Mouse (Mus musculus) liver (tissue): Measurements from ENCODE around the gene Pacsin1.

Experiments
- DNase-seq: peaks from one replicate; pipeline ENCODE4 v3.0.0-alpha.2; 2020; ENCODE audit warnings: mixed read lengths

Gene Pacsin1

GRCm38 (mm10) chr17:27678924-27679813 is 23.9 kb downstream of the Pacsin1 start:
- DNase-seq, result no peak

- peak; percentile 51 for DNase-seq
Measured at GRCm38 (mm10) chr17:27684886-27685549, 29.7 kb downstream of the Pacsin1 start.

DNA sequence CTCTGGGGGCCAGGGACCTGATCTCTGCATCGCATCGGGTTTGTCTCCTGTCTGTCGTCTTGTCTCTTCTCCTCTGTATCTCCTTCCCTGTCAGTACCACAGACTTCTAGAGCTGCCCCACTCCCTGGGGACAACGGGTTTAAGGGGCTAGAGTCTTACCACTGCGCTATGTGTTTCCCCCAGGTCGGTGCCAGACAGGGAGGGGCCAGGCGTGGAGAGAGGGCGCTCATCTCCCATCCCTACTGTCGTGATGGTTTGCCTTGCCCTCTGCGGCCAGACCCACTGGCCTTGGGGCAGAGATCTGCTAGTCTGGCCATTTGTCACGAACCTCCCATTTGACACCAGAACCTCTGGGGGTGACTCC is 30.2 kb downstream of the Pacsin1 start:
- DNase-seq, result no peak

GRCm38 (mm10) chr17:27686395-27686794 is 31.1 kb downstream of the Pacsin1 start:
- DNase-seq, result no peak

GRCm38 (mm10) chr17:27690993-27691693 is 35.8 kb downstream of the Pacsin1 start:
- DNase-seq, result no peak

- no peak for DNase-seq
Measured at GRCm38 (mm10) chr17:27699641-27700244, 44.4 kb downstream of the Pacsin1 start.

DNA sequence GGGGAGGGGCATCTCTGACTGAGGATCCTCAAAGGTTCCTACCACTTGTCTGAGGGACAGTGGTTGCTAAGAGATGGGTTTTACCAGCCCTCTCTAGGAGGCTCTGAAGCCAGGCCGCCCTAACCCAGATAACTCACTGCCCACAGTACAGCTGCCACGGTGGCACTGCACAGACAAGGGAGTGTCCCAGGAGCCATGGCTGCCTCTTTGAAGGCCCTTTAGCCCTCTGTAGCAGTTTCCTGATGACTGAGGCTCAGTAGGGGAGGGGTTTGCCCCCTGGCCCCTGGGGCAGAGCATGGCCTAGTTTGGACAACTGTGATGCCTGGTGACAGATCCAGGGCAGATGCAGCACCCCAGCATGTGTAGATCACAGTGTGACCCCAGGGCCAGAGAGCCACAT is 45.5 kb downstream of the Pacsin1 start:
- DNase-seq, result no peak

DNA sequence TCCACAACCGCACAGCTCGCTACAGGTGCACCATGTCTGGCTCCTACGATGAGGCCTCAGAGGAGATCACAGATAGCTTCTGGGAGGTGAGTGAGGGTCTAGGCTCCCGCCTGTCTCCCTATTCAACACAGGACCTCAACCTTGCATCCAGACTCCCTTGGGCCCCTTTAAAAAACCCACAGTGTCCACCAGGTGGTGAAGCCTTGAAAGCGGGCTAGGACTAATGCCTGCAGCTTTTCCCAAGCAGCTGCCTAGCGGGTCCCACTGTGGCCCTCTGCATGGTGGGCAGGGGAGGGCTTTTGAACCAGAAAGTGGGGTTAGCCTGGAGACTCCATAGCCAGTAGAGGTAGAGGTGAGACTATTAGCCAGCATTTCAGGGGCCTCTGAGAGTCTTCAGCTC is 46.5 kb downstream of the Pacsin1 start:
- no peak for DNase-seq

DNA sequence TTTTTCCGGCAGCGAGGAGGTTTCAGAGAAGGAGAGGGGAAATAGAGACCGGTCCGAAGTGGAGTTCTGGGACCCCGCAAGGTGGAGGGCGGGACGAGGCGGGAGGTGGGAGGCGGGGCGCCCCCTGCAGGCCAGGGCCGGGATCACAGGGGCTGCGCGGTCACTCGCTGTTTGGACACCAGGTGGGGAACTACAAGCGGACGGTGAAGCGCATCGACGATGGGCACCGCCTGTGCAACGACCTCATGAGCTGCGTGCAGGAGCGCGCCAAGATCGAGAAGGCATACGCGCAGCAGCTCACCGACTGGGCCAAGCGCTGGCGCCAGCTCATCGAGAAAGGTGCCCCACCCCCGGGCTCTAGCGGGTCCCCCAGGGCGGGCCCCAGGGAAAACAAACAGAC is 47.2 kb downstream of the Pacsin1 start:
- DNase-seq, result peak; percentile 57

DNA sequence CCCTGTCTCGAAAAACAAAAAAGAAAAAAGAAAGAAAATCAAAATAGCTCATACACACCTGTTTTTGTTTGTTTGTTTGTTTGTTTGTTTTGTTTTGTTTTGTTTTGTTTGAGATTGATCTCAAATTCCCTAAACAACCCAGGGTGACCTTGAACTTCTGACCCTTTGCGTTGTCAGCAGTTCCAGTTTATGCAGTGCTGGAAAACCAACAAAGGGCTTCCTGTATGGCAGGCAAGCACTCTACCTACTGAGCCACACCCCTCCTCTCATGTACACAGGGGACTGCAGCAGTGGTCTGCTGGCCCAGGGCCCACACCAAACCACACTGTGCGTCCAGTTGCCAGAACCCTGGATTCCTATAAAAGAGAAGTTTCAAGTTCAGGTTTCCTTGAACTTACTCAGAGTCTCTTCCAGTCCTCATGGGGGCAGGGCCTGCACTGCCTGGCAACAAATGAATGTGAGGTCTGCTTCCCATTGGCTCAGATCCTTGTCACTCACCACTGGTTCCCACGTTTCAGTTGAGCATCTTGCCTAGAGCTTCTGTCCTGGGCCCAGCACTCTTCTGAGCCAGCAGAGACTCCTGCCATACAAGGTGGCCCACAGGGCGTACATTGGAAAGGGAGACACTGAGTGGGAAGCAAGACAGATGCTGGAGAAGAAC is 48.8 kb downstream of the Pacsin1 start:
- DNase-seq, result no peak

GRCm38 (mm10) chr17:27705661-27706060 is 50.4 kb downstream of the Pacsin1 start:
- DNase-seq, result peak; percentile 32

DNA sequence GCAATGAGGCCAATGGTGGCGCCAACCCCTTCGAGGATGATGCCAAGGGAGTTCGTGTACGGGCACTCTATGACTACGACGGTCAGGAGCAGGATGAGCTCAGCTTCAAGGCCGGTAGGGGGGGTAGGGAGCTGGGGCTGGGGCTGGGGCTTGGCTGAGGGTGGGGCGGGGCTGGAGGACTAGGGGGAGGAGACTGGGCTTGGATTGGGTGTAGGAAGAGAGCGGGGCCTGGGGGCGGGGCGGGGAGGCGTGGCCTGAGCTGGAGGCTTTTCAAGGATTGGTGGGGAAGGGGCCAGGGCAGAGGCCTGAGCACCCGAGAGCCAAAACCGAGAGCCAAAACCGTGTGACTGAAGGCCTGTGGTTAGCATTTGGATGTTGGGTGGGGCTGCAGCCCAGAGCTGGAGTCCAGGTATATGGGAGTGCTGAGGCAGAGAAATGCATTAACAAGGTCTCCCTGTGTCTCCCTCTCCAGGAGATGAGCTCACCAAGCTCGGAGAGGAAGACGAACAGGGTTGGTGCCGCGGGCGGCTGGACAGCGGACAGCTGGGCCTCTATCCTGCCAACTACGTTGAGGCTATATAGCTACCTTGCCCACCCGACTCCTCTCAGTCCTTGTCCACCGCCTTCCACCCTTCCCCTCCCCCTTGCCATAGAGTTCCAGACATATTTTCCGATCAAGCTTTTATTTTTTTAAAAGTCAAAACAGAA is 52.8 kb downstream of the Pacsin1 start:
- DNase-seq, result peak; percentile 91

DNA sequence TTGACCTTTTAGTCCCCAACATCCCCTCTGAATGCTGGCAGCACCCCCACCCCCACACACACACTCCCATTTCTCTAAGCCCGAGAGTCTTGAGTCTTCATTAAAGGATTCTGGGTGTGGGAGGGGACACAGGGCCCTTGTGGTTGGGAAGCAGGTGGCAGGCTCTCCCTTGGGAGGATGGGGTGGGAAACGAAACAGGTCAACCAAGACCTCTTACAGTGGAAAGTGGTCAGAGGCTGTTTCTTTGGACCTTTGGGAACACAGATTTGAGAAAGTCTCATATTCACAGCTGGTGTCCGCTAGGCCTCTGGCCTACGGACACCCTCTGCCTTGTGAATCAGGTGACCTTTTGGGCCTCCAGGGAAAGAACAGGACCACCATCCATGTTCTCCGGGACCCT is 54.3 kb downstream of the Pacsin1 start:
- DNase-seq, result no peak

- no peak for DNase-seq
Measured at GRCm38 (mm10) chr17:27712832-27713231, 57.5 kb downstream of the Pacsin1 start.

DNA sequence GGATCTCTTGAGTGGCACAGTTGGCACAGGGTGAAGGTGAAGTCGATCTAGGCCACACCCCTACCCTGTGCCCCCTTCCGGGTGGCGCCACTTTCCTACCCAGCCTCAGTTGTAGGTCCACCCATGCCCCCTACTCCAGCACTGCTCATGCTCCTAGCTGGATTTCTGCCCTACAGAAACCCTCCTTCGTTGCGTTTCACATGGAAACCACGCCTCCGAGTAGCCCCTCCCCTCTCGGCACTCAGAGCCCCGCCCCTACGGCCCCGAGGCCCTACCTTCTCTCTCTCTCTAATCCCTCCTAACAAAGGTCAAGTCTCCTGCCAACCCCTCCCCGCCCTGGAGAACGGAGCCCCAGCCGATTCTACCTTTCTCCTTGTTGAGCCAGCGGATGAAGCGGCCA is 61.5 kb downstream of the Pacsin1 start:
- peak; percentile 53 for DNase-seq

DNA sequence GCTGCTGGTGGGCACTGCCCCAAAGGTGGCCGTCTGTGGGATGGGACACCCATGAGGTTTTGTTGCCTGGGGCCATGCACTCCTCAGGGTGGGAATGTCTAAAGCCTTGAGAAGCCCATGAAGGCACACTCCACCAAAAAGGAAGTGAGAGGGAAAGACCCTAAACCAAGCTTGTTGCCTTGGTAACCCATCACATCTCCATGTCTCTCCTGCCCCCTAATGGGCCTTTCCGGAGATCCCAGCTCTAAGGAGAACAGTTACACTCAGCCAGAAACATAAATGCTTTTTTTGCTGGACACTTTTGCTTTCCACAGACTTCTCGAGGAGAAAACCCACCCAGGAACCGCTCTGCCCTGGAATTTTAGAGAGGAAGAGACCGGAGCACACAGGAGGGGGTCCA is 62.9 kb downstream of the Pacsin1 start:
- no peak for DNase-seq

DNA sequence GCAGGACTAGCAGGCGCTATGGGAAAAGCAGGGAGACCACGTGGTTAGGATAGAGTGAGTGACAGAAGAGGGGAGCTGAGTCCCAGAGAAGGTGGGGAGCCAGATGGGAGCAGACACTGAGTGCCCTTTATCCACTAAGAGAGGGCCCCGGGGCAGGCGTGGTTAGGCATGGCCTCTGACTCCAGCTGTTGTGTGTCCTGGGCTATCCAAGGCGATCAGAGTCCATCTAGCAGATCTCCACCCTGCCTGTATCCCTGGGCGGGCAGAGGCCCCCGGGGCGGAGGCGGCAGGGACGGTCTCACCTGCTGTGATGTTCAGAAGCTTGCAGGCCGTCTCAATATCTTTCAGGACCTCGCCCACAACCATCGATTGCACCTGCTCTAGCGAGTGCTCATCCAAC is 64.4 kb downstream of the Pacsin1 start:
- DNase-seq, result no peak

GRCm38 (mm10) chr17:27720326-27720725 is 65.0 kb downstream of the Pacsin1 start:
- no peak for DNase-seq

- DNase-seq, result no peak
Measured at GRCm38 (mm10) chr17:27721125-27721664, 65.9 kb downstream of the Pacsin1 start.

DNA sequence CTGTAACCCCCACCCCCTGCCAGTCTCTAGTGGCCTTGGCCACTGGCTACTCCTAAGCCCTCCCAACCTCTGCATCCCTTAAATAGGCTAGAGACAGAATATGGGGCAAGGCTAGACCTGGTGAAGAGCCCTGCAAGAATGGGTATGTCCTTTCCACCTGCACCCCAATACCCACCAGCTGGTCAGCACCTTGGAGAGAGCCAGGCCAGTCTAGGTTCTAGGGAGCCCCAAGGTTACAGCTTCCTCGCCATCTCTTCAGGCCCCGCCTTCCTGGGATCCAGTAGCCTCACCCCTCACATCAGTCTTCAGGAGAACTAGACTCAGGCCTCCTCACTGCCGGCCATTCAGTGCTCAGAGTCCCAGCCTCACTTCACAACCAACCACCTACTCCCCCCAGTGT is 69.0 kb downstream of the Pacsin1 start:
- DNase-seq, result no peak

DNA sequence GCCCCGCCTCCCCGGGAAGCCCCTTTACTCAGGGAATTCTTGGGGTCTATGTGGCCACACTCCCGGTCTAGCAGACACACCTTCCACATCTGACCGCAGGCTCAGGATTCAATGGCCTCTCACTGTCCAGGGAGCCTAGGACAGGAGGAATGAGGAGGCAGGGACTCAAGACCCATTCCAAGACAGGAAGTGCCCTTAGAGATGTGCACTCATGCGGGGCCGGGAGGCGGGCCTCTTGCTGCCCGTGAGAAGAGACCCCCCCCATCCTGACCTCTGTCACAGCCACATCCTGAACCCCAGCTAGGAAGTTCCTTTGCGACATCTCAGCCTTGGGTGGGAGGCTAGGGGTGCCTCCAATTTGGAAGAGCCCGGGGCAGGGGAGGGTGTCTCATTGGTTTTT is 69.7 kb downstream of the Pacsin1 start:
- no peak for DNase-seq

- DNase-seq, result no peak
Measured at GRCm38 (mm10) chr17:27725412-27725811, 70.1 kb downstream of the Pacsin1 start.
